Mouse (Mus musculus) ES-Bruce4 (cell line): ENCODE measurements at regions not wholly inside any gene's neighbourhood (a gene's known extent, or its start where the extent isn't known, plus 50 kb on each side); places are given as distances from the start of the nearest gene placed in this dataset.

Experiments
- CTCF ChIP-seq: IDR thresholded peaks from one replicate; pipeline ENCODE4 v1.8.1; 2011; ENCODE audit warnings: low read depth, low read length
- EP300 ChIP-seq: IDR thresholded peaks from 2 replicates; pipeline ENCODE4 v1.6.1; 2011; ENCODE audit warnings: low read depth, low read length; ENCODE audit not compliant: insufficient read depth
- POLR2A ChIP-seq: IDR thresholded peaks from one replicate; pipeline ENCODE4 v1.8.1; 2011; ENCODE audit warnings: low read length; ENCODE audit not compliant: insufficient read depth

DNA sequence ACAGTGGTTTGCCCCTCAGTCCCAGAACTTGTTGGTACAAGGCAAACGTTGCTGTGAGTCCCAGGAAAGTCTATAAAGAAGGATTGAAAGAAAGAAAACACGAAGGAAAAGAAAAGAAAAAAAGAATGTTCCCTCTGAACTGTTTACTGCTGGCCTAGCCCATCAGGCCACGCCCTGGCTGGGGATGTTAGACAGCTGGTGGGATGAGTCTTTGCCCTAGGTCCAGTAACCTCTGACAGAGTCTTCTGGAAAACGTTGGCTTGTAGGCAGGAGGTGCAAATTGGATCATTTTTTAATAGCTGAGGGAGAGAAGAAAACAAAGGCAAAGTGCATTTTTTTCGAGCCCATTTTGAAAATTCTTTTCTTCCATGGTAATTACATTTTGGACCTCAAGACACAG lies 91.9 kb downstream of the Tmem212 start:
- TF ChIP-seq EP300 (no peak), POLR2A (no peak), CTCF (no peak)
